13 mouse cellular contexts compared by ENCODE assay signal in genomic region chr11:6731505-6731904, GRCm38 (mm10).
"Had no signal": no experiment of that assay in that cellular context is flagged by ENCODE, and none has a peak within 500 bp of the region (broad histone marks: within the 10 kb centered on the region; RNA-seq: fewer than 3 reads in every experiment).

No protein-coding gene starts in this region.

- H3K36me3 ChIP-seq: intestine, embryonic 15.5 days; limb, embryonic 13.5 days; midbrain, embryonic 12.5 days had no signal

- H3K4me1 ChIP-seq: intestine, embryonic 15.5 days; limb, embryonic 13.5 days; midbrain, embryonic 12.5 days had no signal

- H3K4me2 ChIP-seq: intestine, embryonic 15.5 days; limb, embryonic 13.5 days; midbrain, embryonic 12.5 days had no signal

- H3K27me3 ChIP-seq: intestine, embryonic 15.5 days; limb, embryonic 13.5 days; midbrain, embryonic 12.5 days had no signal

- ATAC-seq: intestine, embryonic 15.5 days had no signal

- DNase-seq: kidney, adult 18-20 months; kidney, postnatal 10 days; kidney, postnatal 4 days; left cerebral cortex, postnatal 4 days; lung, adult 18-20 months; lung, postnatal 10 days; lung, postnatal 4 days; thymus, postnatal 36 days had no signal

- H3K4me3 ChIP-seq: intestine, embryonic 15.5 days; layer of hippocampus, adult 2 months; limb, embryonic 13.5 days; midbrain, embryonic 12.5 days had no signal

- H3K27ac ChIP-seq: intestine, embryonic 15.5 days; layer of hippocampus, adult 2 months; limb, embryonic 13.5 days; liver, embryonic 14.5 days; midbrain, embryonic 12.5 days had no signal

- H3K9ac ChIP-seq: intestine, embryonic 15.5 days; limb, embryonic 13.5 days; liver, embryonic 14.5 days; midbrain, embryonic 12.5 days had no signal

- H3K9me3 ChIP-seq: intestine, embryonic 15.5 days; limb, embryonic 13.5 days; midbrain, embryonic 12.5 days had no signal
